Mouse (Mus musculus) gastrocnemius, adult 2 months (tissue): ENCODE data around the gene Zfp523. TPM values are rescaled to one million over a fixed set of nuclear protein-coding genes. Genes with fewer than 3 reads are reported as not detected.

ENCODE experiments used
- DNase-seq: peaks from one replicate; pipeline ENCODE4 v3.0.0; 2022
- H3K27ac ChIP-seq: fragments of 200-600 bp; 2 replicates; pipeline ENCODE4 v1.8.1; 2022; ENCODE audit warnings: mild to moderate bottlenecking
- H3K4me3 ChIP-seq: fragments of 200-600 bp; 2 replicates; pipeline ENCODE4 v1.8.1; 2022; ENCODE audit warnings: mild to moderate bottlenecking, moderate library complexity
- CTCF ChIP-seq: fragments of 200-600 bp; IDR thresholded peaks from 2 replicates; pipeline ENCODE4 v1.8.1; 2022; ENCODE audit warnings: antibody characterized with exemption, mild to moderate bottlenecking, moderate library complexity
- intact Hi-C: fragments of 180-260 bp; cut with DNase I; formaldehyde crosslinking; loops from one replicate; pipeline ENCODE4 v1.15.1; 2025
- total RNA-seq, 2 experiments: library from RNA; stranded (reverse); gene quantifications; 2 replicates each; pipeline ENCODE4 v1.2.3; 2021

The Zfp523 gene
- total RNA-seq, 2 experiments from 2014 or later: 12.9 to 13.9 TPM

DNA sequence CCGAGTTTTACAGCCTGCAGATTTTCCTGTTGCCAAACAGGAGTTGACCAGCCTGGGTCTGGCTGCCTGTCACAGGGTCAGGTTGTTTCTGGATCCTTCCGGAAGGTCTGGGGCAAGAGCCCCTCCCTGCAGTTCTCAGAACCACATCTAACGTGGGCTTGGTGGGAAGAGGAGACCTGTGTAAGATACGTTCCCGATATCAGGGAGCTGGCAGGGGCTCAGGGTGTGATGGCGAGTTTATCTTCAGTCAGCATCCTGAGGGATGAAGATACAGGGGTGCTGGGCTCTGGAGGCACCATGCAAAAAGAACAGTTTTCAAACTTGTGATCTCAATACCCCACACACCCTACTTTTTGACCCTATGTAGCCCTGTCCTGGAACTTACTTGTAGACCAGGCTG, 60.9 kb downstream of the Zfp523 start:
- Histone ChIP-seq H3K4me3 (peak overlapping the region; percentile 53), H3K27ac (peak overlapping the region; percentile 100)
- no peak for TF ChIP-seq CTCF
- DNase-seq: peak; percentile 12
- intact Hi-C loops: loop anchor here (5.0 to 10.0 kb wide), 2 partner anchors 39 to 287 kb away; no protein-coding TSS in a partner anchor

- intact Hi-C loops: no loop called here
- peak overlapping the region; percentile 64 for H3K27ac ChIP-seq
- no peak overlapping the region for H3K4me3 ChIP-seq
- peak; percentile 66 for DNase-seq
- TF ChIP-seq CTCF: no peak
Observed at GRCm38 (mm10) chr17:28240846-28241245, 63.9 kb downstream of the Zfp523 start.

DNA sequence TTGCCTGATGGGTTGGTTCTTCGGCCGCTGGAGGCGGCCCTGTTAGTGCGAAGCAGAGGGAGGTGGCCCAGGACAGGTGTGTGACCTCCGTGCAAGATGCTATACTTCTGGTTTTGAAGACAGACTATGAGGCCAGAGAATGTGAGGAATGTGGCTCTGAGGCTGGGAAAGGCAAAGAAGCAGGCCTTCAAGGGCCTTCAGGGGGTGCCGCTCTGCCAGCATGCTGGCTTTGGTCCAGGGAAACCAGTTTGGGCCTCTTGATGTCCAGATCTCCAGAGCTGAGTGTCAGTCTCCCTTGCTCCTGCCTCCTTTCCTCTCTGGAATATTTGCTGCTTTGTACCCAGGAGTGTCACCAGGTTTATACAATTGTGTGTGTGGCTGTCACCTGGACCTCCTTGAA, 65.4 kb downstream of the Zfp523 start:
- no peak for TF ChIP-seq CTCF
- intact Hi-C loops: no loop called here
- Histone ChIP-seq H3K27ac (peak overlapping the region; percentile 35; the same call in 1 of the 2 replicates), H3K4me3 (no peak overlapping the region)
- DNase-seq: no peak

- H3K4me3 ChIP-seq: no peak overlapping the region
- peak overlapping the region; percentile 95 for H3K27ac ChIP-seq
- no peak for DNase-seq
- no peak for TF ChIP-seq CTCF
- intact Hi-C loops: no loop called here
Observed at GRCm38 (mm10) chr17:28244214-28244613, 67.3 kb downstream of the Zfp523 start.

DNA sequence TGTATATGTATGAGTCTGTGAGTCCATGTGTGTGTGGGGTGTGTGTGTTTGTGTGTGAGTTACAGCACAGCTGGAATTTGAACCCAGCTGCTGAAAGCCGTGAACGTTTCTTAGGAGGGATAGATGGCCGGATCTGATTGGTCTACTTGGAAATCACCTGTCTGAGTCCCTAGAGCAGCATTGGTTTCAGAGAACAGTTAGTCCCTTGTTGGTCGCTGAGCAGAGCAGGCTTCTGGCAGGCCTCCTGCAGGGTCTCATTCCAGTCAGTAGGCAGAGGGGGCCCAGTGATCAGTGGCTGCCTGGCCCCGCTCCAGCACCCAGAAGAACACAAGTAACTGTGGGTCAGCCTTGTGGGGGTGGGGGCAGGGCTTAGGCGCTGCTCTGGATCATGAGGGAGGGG, 67.8 kb downstream of the Zfp523 start:
- H3K4me3 ChIP-seq: no peak overlapping the region
- TF ChIP-seq CTCF: no peak
- intact Hi-C loops: no loop called here
- H3K27ac ChIP-seq: peak overlapping the region; percentile 95
- no peak for DNase-seq

- DNase-seq: no peak
- peak overlapping the region; percentile 95 for H3K27ac ChIP-seq
- intact Hi-C loops: loop anchor here (2.0 kb wide), 1 partner anchor 26 kb away; no protein-coding TSS in a partner anchor
- peak overlapping the region; percentile 59 for H3K4me3 ChIP-seq
- TF ChIP-seq CTCF: no peak
Observed at GRCm38 (mm10) chr17:28246640-28247039, 69.7 kb downstream of the Zfp523 start.

- Histone ChIP-seq H3K27ac (peak overlapping the region; percentile 95), H3K4me3 (peak overlapping the region; percentile 59)
- intact Hi-C loops: loop anchor here (2.0 kb wide), 1 partner anchor 25 kb away; no protein-coding TSS in a partner anchor
- DNase-seq: peak; percentile 88
- no peak for TF ChIP-seq CTCF
Observed at GRCm38 (mm10) chr17:28247613-28248012, 70.7 kb downstream of the Zfp523 start.

DNA sequence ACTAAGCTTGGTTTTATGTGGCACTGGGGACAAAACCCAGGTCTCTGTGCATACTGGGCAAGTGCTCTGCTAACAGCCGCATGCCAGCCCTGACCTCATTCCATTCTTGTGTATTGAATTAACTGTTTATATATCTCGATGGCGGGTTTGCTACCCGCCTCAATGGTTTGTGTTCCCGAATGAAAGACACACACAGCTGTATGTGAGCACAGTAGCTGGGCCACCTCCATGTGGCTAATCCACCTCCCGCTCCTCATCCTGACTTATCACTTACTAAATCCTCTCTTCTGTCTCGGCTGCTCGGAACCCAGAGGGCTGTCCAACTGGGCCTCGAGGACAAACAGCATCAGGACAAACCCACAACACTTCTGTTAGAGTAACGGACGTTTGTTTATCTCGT, 72.1 kb downstream of the Zfp523 start:
- Histone ChIP-seq H3K4me3 (no peak overlapping the region), H3K27ac (peak overlapping the region; percentile 95)
- intact Hi-C loops: no loop called here
- no peak for TF ChIP-seq CTCF
- no peak for DNase-seq

DNA sequence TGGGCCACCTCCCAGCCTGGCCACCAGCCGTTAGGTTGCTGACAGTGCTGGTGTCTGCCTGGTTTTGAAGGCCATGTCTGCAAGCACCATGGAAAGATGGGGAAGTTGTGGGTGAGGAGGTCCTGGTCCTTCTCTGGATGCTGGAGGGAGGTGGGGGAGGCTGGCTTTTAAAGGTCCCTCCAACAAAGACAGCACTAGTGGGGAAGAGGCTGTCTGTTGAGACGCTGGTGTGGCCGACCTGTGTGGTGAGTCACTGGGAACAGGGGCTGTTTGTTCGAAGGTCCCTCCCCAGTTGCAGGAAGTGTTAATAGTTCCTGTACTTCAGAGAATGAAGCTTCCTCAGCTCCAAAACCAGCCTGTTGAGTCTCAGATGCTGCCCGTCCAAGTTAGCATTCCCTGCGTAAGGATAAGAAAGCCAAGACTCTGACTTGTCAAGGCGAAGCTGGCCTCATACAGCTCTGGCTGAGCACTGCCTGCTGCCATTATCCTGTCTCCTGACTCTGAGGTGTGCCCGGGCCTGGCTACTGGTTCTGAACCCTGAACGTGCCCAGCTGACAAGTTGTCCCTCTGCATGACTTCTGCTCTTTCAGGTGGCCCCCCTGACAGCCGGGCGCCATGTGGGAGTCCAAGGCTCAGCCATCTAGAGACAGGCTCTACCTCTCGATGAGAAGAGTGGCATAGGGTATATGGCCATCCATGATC, 74.8 kb downstream of the Zfp523 start:
- peak overlapping the region; percentile 67 for H3K27ac ChIP-seq

DNA sequence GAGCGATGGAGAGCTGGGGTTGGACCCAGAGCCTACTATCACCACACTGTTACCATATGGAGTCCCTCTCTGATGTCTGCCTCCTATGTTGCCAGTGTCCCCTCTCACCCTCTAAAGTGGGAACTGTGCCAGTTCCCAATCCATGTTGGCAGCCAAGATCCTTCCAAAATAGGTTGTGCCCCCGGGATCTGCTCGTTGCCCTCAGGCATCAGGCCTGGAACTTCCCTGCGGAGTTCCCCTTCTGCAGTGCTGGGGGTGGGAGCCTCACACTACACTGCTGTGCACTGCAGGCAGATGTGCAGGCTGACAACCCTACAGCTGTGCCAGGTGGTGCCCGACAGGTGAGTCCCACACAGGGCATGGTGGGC, 75.3 kb downstream of the Zfp523 start:
- no peak for DNase-seq
- TF ChIP-seq CTCF: no peak
- intact Hi-C loops: no loop called here
- no peak overlapping the region for H3K4me3 ChIP-seq
- peak overlapping the region; percentile 67 for H3K27ac ChIP-seq

More for the DNA sequence above, 74.8 kb downstream of the Zfp523 start:
- H3K4me3 ChIP-seq: no peak overlapping the region
- DNase-seq: no peak
- intact Hi-C loops: no loop called here
- no peak for TF ChIP-seq CTCF

- Histone ChIP-seq H3K4me3 (no peak overlapping the region), H3K27ac (peak overlapping the region; percentile 62)
- no peak for DNase-seq
- TF ChIP-seq CTCF: no peak
- intact Hi-C loops: no loop called here
Observed at GRCm38 (mm10) chr17:28253216-28253615, 76.3 kb downstream of the Zfp523 start.

- DNase-seq: no peak
- TF ChIP-seq CTCF: no peak
- intact Hi-C loops: no loop called here
- H3K4me3 ChIP-seq: no peak overlapping the region
- H3K27ac ChIP-seq: no peak overlapping the region
Observed at GRCm38 (mm10) chr17:28254804-28255203, 77.9 kb downstream of the Zfp523 start.

Other genes with a start within 250 kb of the Zfp523 start
- gene Tcp11, start 96.5 kb upstream of the Zfp523 start, total RNA-seq: not detected
- under 1 TPM; 0.17 to 0.20 TPM for gene Scube3, start 35.0 kb upstream of the Zfp523 start, total RNA-seq
- 1 to 10 TPM; 1.5 to 1.6 TPM for gene Def6, start 30.6 kb downstream of the Zfp523 start, total RNA-seq
- 10 to 100 TPM; 29.1 to 30.7 TPM for gene Ppard, start 55.6 kb downstream of the Zfp523 start, total RNA-seq
- gene Fance, start 136.4 kb downstream of the Zfp523 start, total RNA-seq: 10 to 100 TPM in 1 of 2 experiments, 1 to 10 TPM in 1; 9.4 to 11.2 TPM
- gene Rpl10a, start 151.3 kb downstream of the Zfp523 start, total RNA-seq: 100 to 1,000 TPM; 382 to 410 TPM
- 1 to 10 TPM; 6.9 to 7.4 TPM for gene Tead3, start 173.7 kb downstream of the Zfp523 start, total RNA-seq
- not detected for gene Tulp1, start 188.1 kb downstream of the Zfp523 start, total RNA-seq